Mouse (Mus musculus): ENCODE measurements around the gene Retn.

Gene Retn

GRCm38 (mm10) chr8:3655526-3655925 is at the start of gene Retn:
Retn (plus strand) TSS chr8:3655770.
- no peak for DNase-seq (ENCODE audit: low read depth, low spot score)

DNA sequence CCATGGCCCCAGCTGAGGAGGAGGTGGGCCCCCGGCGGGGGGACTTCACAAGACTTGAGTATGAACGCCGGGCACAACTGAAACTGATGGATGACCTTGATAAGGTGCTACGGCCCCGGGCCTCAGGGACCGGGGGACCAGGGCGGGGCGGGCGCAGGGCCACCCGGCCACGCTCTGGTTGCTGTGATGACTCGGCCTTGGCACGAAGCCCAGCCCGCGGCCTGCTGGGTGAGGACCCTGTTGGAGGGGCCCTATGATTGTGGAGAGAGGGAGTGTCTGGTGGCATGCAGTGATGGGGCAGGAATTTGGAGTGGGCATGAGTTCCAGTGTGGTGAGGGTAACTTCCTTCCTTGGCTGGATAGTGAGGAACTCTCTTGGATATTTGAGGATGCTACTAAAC is 49.0 kb upstream of the Retn start:
- no peak for DNase-seq (ENCODE audit: low read depth, low spot score)

DNA sequence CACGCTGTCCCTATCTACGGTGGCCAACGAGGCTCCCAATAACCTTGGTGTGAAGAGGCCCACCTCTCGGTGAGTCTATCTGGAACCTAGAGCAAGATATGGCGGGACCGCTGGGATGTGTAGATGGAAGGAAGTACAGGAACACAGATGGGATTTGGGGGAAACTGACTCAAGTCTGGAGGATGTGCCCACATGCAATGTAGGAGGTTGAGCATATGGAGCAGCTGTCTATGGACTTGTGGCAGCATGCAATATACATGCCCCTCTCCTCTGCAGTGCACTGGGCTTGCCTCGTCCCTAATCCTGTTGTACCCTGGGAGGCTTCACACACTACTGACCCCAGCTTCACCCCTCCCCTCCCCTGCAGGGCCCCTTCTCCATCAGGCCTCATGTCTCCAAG is 47.7 kb upstream of the Retn start:
- no peak for DNase-seq (ENCODE audit: low read depth, low spot score)

GRCm38 (mm10) chr8:3609046-3609815 is 46.3 kb upstream of the Retn start:
- DNase-seq (ENCODE audit: low read depth, low spot score), result no peak

- DNase-seq (ENCODE audit: low read depth, low spot score), result no peak
Observed at GRCm38 (mm10) chr8:3609816-3610150, 45.8 kb upstream of the Retn start.

DNA sequence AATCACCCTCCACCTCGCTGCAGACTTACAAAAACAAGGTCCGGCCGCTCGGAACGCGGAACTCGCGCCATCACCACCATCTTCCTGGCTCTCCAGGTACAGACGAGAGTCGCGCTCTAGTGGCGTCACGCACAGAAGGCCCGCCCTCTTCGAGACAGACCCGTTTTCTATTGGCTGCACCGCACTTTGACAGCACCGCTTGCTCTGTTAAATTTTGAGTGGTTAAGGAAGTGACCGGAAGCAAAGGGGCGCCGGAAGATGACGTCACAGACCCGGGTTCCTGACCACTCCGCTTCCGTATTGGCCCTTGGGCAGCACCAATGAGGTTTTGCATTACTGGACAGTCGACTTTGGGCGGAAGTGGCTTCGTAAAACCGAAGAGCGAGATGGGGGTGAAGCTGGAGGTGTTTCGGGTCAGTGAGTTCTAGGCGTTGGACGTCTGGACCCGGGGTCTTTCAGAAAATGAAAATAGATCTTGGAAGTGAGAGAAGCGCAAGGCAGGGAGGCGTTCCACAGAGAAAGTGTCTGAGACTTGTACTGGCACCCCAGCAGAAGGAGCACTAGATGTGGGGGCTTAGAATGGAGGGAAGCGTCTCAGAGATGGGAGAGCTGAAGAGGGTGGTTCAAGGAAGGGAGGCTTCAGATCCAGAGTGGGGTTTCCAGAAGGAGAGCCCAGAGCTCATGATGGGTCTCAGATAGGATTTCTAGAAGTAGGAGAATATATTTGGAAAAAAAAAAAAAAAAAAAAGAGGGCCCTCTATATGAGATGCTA is 34.2 kb upstream of the Retn start, which contains the start of the genes Xab2 and Pet100:
Gene Xab2, minus strand, starts transcription at position 118 of the 772 bp plus-strand sequence.
Gene Pet100, plus strand, starts transcription at position 350 of the 772 bp plus-strand sequence.
- DNase-seq (ENCODE audit: low read depth, low spot score), result peak; percentile 100

DNA sequence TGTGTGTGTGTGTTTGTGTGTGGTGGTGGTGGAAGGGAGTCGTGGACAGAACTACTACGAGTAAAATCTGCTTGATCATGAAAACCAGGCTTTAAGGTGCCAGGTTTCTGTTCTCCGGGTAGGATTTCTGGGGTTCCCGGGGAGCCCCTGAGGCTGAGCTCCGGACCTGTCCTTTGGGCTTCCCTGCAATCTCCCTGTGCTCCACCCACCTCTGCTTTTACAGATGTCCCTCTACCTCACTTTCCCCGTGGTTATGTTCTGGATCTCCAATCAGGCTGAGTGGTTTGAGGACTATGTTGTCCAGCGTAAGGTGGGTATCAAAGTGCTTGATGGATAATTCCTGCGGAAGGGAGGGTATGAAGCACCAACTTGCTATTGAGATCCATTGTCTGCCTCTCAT is 33.5 kb upstream of the Retn start:
- DNase-seq (ENCODE audit: low read depth, low spot score), result no peak

DNA sequence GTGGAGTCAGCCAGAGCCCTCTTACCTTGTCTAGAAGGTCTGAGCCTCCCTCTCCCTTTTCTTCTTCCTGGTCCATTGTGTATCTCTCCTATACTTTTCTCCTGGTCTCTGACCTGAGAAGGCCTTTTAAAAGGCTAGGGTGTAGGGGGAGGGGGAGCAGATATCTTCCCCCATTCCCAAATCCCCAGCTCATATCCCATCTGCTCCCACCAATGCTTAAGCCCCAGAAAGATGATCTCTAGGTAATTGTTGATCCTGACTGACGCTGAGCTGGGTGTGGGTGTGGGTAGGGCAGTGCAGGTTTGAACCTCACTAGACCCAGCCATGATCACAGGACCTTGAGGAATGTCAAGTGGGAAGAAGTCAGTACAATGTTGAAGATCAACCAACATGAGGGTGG is 30.1 kb upstream of the Retn start, which contains the start of gene Pcp2:
Gene Pcp2, minus strand, starts transcription at position 101 of the 400 bp plus-strand sequence.
- DNase-seq (ENCODE audit: low read depth, low spot score), result no peak

DNA sequence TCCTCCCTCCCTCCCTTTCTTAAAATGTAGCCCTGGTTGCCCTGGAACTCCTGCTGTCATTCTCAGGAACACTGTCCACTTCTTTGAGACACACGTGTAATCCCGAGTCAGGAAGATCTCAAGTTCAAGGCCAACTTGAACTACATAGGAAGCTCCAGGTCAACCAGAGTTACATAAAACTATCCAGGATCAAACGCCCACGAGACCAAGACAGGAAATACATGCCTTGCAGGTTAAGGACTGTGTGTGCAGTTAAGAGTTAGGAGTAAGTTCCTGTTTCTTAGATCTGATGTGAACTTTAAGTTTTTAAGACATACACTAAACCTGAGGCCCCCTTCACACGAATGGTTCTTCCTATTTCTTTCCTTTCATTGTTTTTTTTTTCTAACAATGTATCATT is 28.6 kb upstream of the Retn start:
- DNase-seq (ENCODE audit: low read depth, low spot score), result no peak

- DNase-seq (ENCODE audit: low read depth, low spot score), result peak; percentile 24
Observed at GRCm38 (mm10) chr8:3628014-3628413, 27.6 kb upstream of the Retn start.

DNA sequence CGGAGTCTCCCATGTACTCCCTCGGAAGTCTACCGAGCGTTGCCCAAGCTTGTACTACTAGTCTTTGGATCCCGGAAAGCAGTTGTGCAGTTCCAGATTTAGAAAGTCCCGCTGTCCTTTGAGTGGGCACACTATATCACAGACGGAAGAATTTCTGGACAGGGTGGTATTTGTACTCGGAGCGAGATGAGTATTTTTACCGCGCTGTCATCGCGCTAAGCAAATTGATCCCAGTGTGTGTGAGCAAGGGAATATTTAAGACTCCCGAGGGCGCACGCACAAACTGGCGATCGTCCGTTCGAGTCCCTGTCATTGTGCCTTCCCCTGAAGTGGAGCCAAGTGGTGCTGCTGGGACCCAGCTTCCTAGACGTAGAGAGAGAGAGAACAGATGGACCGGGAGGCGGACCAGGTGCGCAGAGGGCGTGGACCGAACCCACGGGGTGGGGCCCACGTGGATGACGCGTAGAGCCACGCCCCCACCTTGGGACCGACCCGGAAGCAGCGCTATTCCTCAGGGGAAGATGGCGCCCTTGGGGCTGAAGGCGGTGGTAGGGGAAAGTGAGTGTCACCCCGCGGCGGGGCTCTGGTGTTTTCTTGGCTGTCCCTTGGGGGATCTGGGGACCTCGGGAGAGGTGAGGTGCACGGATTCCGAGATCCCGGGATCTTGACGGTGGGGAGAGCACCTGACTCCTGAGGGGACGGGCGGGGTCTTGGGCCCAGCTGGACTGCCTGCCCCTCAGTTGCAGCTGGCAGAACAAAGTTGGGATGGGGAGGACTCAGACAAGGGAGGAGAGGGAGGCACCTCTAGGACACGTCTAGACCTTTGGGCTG is 24.7 kb upstream of the Retn start, which contains the start of gene Stxbp2:
Gene Stxbp2, plus strand, starts transcription at position 309 of the 831 bp plus-strand sequence.
- DNase-seq (ENCODE audit: low read depth, low spot score), result peak; percentile 68

GRCm38 (mm10) chr8:3631478-3631875 is 24.1 kb upstream of the Retn start:
- DNase-seq (ENCODE audit: low read depth, low spot score), result no peak

DNA sequence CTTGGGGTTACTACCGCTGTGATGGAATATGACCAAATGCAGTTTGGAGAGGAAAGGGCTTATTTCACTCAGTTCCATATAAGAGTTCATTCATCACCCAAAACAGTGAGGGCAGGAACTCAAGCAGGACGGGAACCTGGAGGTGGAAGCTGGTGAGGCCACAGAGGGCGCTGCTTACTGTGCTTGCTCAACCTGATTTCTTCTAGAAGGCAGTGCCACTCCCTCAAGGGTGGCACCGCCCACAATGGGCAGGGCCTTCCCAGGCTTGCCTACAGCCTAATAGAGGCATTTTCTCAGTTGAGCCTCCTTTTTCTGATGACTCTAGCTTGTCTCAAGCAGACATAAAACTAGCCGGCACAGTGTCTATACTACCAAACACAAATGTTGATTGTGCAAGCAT is 9.8 kb upstream of the Retn start:
- no peak for DNase-seq (ENCODE audit: low read depth, low spot score)

DNA sequence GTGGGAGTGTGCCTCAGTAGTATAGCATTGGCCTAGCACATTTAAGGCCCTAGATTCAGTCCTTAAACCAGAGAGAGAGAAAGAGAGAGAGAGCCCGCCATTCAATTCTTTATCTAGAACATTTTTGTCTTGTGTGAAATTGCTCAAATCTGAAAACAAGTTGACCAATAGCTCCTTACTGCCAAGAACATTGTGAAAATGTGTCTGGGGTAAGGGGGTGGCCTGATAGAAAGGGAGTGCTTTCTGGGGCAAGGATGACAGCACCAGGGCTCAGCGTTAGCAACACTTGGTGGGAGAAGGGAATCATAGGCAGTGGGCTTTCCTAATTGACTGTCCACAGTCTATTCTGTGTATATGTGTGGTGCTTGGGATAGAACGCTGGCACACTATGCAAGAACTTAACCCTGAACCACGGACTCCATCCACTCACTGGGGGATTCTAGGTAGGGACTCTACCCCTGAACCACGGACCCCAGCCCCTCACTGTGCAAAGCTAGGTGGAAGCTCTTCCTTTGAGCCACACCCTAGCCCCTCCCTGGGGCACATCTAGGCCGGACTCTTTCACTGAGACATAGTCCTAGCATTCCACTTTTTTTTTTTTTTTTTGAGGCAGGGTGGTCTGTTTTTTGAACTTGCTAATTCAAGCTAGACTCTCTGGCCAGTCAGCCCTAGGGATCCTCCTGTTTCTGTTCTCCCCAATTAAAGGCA is 8.6 kb upstream of the Retn start:
- no peak for DNase-seq (ENCODE audit: low read depth, low spot score)

- no peak for DNase-seq (ENCODE audit: low read depth, low spot score)
Observed at GRCm38 (mm10) chr8:3647561-3647960, 8.0 kb upstream of the Retn start.

DNA sequence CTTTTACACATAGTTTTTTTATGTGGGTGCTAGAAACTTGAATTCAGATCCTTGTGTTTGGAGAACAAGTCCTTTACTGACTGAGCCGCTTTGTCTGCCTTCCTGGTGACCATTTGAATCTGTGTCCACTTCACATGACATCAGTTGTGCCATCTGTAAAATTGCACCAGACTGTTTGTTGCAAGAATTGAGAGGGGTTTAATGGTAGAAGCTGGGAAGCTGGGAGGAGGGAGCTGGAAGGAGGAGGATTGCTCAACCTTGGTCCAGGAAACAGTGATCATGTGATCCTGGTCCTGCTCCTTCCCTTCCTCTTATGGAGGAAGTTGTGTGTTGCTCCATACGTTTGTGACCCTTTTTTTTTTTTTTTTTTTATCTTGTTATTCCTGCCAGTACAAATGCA is 7.3 kb upstream of the Retn start:
- DNase-seq (ENCODE audit: low read depth, low spot score), result no peak

- DNase-seq (ENCODE audit: low read depth, low spot score), result peak; percentile 28
Observed at GRCm38 (mm10) chr8:3648990-3649389, 6.6 kb upstream of the Retn start.

DNA sequence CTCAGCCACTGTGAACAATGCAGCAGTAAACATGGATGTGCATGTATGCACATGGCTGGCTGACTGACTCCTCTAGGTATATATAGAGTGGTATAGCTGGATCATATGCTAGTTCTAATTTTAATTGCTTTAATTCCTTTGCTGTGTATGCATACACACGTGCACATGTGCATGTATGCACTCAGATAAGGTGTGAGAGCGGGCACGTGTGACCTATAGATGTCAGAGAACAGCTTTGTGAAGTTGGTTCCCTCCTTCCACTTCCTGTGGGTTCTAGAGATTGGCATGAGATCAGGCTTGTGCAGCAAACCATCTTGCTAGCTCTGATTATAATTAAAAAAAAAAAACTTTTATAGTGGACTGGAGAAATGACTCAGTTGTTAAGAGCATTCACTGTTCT is 2.7 kb upstream of the Retn start:
- DNase-seq (ENCODE audit: low read depth, low spot score), result no peak

DNA sequence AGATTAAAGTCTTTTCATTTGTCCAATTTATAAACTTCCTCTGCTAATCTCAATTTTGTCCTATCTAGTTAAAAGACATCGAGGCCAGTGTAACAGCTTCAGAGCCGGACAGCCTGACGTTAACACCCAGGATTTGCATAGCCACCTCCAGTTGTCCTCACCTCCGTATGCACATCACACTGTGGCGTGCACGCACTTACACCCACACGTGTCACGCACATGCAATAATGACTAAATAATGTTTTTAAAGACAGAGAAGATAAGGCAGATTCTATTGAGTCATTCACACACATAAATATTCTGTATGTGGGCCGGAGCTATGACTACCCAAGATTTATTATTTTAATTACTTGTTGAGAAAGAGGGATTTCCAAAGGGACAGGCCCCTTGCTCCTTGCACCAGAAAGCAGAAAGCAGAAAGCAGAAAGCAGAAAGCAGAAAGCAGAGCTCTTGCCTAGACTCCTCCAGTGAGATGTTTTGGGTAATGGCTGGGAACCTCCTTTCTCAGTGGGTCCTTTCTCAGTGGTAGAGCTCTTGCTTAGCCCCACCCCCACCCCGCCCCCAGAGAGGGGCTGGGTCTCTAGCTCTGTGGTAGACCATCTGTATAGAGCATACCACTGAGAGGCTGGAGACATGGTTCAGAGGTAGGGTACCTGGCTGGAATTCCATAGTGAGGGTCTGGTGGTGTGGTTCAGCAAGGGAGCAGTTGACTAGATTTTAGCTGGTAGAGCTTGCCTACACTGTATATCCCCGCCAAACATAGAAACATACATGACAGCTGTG is 653 bp upstream of the Retn start:
- DNase-seq (ENCODE audit: low read depth, low spot score), result no peak

- peak; percentile 17 for DNase-seq (ENCODE audit: low read depth, low spot score)
Observed at GRCm38 (mm10) chr8:3656725-3657381, 1.3 kb downstream of the Retn start.

Measured in mesoderm, embryonic 11.5 days (tissue).